Mouse (Mus musculus) heart, embryonic 15.5 days (tissue): ENCODE results near the gene Arrdc5. TPM values are rescaled to one million over a fixed set of nuclear protein-coding genes. Genes with fewer than 3 reads are reported as not detected.

Experiments used
- ATAC-seq: fragments of 200-750 bp; cut with Nextera tagmentation; replicated peaks from 2 replicates; pipeline ENCODE4 v1.8.0; 2017; ENCODE audit warnings: low read depth, moderate TSS enrichment; ENCODE audit not compliant: insufficient number of reproducible peaks, insufficient read depth, low FRiP score
- H3K27ac ChIP-seq: fragments of 300-500 bp; sonication (generic); 2 replicates; pipeline ENCODE4 v1.5.1; 2015; ENCODE audit warnings: mild to moderate bottlenecking, inconsistent platforms
- H3K27me3 ChIP-seq: fragments of 300-500 bp; sonication (generic); 2 replicates; pipeline ENCODE4 v1.6.1; 2015; ENCODE audit warnings: inconsistent platforms
- H3K36me3 ChIP-seq: fragments of 300-500 bp; sonication (generic); 2 replicates; pipeline ENCODE4 v1.6.1; 2015; ENCODE audit warnings: mild to moderate bottlenecking, inconsistent platforms
- H3K4me1 ChIP-seq: fragments of 300-500 bp; sonication (generic); replicated peaks from 2 replicates; pipeline ENCODE4 v1.6.1; 2015; ENCODE audit warnings: inconsistent platforms
- H3K4me2 ChIP-seq: fragments of 300-500 bp; sonication (generic); 2 replicates; pipeline ENCODE4 v1.6.1; 2015; ENCODE audit warnings: inconsistent platforms, mild to moderate bottlenecking, moderate library complexity
- H3K4me3 ChIP-seq: fragments of 300-500 bp; sonication (generic); 2 replicates; pipeline ENCODE4 v1.5.1; 2015; ENCODE audit warnings: mild to moderate bottlenecking, inconsistent platforms
- H3K9ac ChIP-seq: fragments of 300-500 bp; sonication (generic); 2 replicates; pipeline ENCODE4 v1.6.1; 2015; ENCODE audit warnings: mild to moderate bottlenecking, inconsistent platforms
- H3K9me3 ChIP-seq: fragments of 300-500 bp; sonication (generic); replicated peaks from 2 replicates; pipeline ENCODE4 v1.6.1; 2016; ENCODE audit warnings: inconsistent platforms
- WGBS: fragments of 180-500 bp; shearing (Covaris S2); methylation state at CpG from one replicate; pipeline ENCODE4 v1.1.7; 2015; ENCODE audit warnings: mixed read lengths; 5-methylcytosine and 5-hydroxymethylcytosine counted together
- polyA plus RNA-seq: library from polyadenylated mRNA; unstranded; fragments of >200 nt; fragmentation: Nextera tagmentation; extraction: Ambion mirVana; gene quantifications from 2 replicates; pipeline ENCODE4 v1.2.1, GENCODE M21; 2015

Arrdc5 gene
- polyA plus RNA-seq, 1 experiment from 2014 or later, result not detected

- Histone ChIP-seq H3K9ac (no peak overlapping the region), H3K27ac (no peak overlapping the region), H3K4me1 (peaks cover 59% of the 10 kb centered on the region), H3K36me3 (no peaks in the 10 kb centered on the region), H3K4me3 (no peak overlapping the region), H3K9me3 (no peaks in the 10 kb centered on the region), H3K4me2 (no peak overlapping the region), H3K27me3 (no peaks in the 10 kb centered on the region)
- no peak for ATAC-seq
Measured at GRCm38 (mm10) chr17:56329267-56329666, 29.2 kb upstream of the Arrdc5 start.

- peak; percentile 23 for ATAC-seq
- H3K4me1 ChIP-seq, result peaks cover 47% of the 10 kb centered on the region
- WGBS, result 3% methylated on average over 67 of the region's 67 CpGs
Measured at GRCm38 (mm10) chr17:56326153-56327147, 26.4 kb upstream of the Arrdc5 start.

GRCm38 (mm10) chr17:56325450-56326152, 25.5 kb upstream of the Arrdc5 start, which contains the start of gene Kdm4b:
Kdm4b (plus strand) TSS chr17:56326062.
- H3K36me3 ChIP-seq, result peaks cover 17% of the 10 kb centered on the region
- ATAC-seq, result peak; percentile 98
- peak within 1 kb of the TSS; percentile 94 for H3K9ac ChIP-seq
- peak within 1 kb of the TSS; percentile 96 for H3K27ac ChIP-seq
- H3K4me1 ChIP-seq, result peaks cover 39% of the 10 kb centered on the region
- peak within 1 kb of the TSS; percentile 88 for H3K4me2 ChIP-seq
- under 1% methylated on average over 57 of the region's 57 CpGs for WGBS
- no peaks in the 10 kb centered on the region for H3K9me3 ChIP-seq
- H3K27me3 ChIP-seq, result no peaks in the 10 kb centered on the region
- peak within 1 kb of the TSS; percentile 85 for H3K4me3 ChIP-seq

More at GRCm38 (mm10) chr17:56326153-56327147, 26.4 kb upstream of the Arrdc5 start:
- Histone ChIP-seq H3K36me3 (peaks cover 12% of the 10 kb centered on the region), H3K27me3 (no peaks in the 10 kb centered on the region), H3K9ac (peak overlapping the region; percentile 94), H3K9me3 (no peaks in the 10 kb centered on the region), H3K27ac (peak overlapping the region; percentile 96), H3K4me3 (peak overlapping the region; percentile 85), H3K4me2 (peak overlapping the region; percentile 88)

GRCm38 (mm10) chr17:56324419-56324818, 24.3 kb upstream of the Arrdc5 start:
- no peak for ATAC-seq
- H3K4me2 ChIP-seq, result no peak overlapping the region
- 79% methylated on average over 3 of the region's 3 CpGs for WGBS
- H3K27ac ChIP-seq, result no peak overlapping the region
- H3K36me3 ChIP-seq, result peaks cover 27% of the 10 kb centered on the region
- no peak overlapping the region for H3K4me3 ChIP-seq
- H3K9me3 ChIP-seq, result no peaks in the 10 kb centered on the region
- no peak overlapping the region for H3K9ac ChIP-seq
- no peaks in the 10 kb centered on the region for H3K27me3 ChIP-seq
- peaks cover 30% of the 10 kb centered on the region for H3K4me1 ChIP-seq

- peaks cover 52% of the 10 kb centered on the region for H3K36me3 ChIP-seq
- ATAC-seq, result no peak
- 87% methylated on average over 15 of the region's 15 CpGs for WGBS
- no peak overlapping the region for H3K4me2 ChIP-seq
- H3K9me3 ChIP-seq, result no peaks in the 10 kb centered on the region
- no peak overlapping the region for H3K4me3 ChIP-seq
- H3K27ac ChIP-seq, result no peak overlapping the region
- no peaks in the 10 kb centered on the region for H3K27me3 ChIP-seq
- no peak overlapping the region for H3K9ac ChIP-seq
- H3K4me1 ChIP-seq, result peaks cover 25% of the 10 kb centered on the region
Measured at GRCm38 (mm10) chr17:56309191-56309945, 9.3 kb upstream of the Arrdc5 start.

- H3K9me3 ChIP-seq, result no peaks in the 10 kb centered on the region
- H3K9ac ChIP-seq, result no peak overlapping the region
- no peak overlapping the region for H3K4me2 ChIP-seq
- no peak overlapping the region for H3K4me3 ChIP-seq
- WGBS, result 68% methylated on average over 6 of the region's 6 CpGs
- no peak for ATAC-seq
- no peaks in the 10 kb centered on the region for H3K27me3 ChIP-seq
- peaks cover 47% of the 10 kb centered on the region for H3K36me3 ChIP-seq
- H3K27ac ChIP-seq, result no peak overlapping the region
- peaks cover 32% of the 10 kb centered on the region for H3K4me1 ChIP-seq
Measured at GRCm38 (mm10) chr17:56308088-56308487, 8.0 kb upstream of the Arrdc5 start.

GRCm38 (mm10) chr17:56305826-56306225, 5.7 kb upstream of the Arrdc5 start:
- Histone ChIP-seq H3K27ac (no peak overlapping the region), H3K4me2 (peak overlapping the region; percentile 100), H3K27me3 (no peaks in the 10 kb centered on the region), H3K4me3 (peak overlapping the region; percentile 86), H3K9ac (peak overlapping the region; percentile 70; the same call in 1 of the 2 replicates), H3K9me3 (no peaks in the 10 kb centered on the region), H3K36me3 (peaks cover 26% of the 10 kb centered on the region), H3K4me1 (peaks cover 43% of the 10 kb centered on the region)
- no peak for ATAC-seq
- WGBS, result 58% methylated on average over 8 of the region's 8 CpGs

GRCm38 (mm10) chr17:56305156-56305555, 5.1 kb upstream of the Arrdc5 start:
- H3K27ac ChIP-seq, result no peak overlapping the region
- peaks cover 20% of the 10 kb centered on the region for H3K36me3 ChIP-seq

GRCm38 (mm10) chr17:56304718-56305117, 4.6 kb upstream of the Arrdc5 start:
- Histone ChIP-seq H3K9ac (peak overlapping the region; percentile 70), H3K4me1 (peaks cover 43% of the 10 kb centered on the region), H3K4me2 (peak overlapping the region; percentile 100), H3K9me3 (no peaks in the 10 kb centered on the region), H3K27ac (no peak overlapping the region), H3K27me3 (no peaks in the 10 kb centered on the region), H3K4me3 (peak overlapping the region; percentile 86), H3K36me3 (peaks cover 16% of the 10 kb centered on the region)
- ATAC-seq, result no peak
- WGBS, result 21% methylated on average over 11 of the region's 11 CpGs

More at GRCm38 (mm10) chr17:56305156-56305555, 5.1 kb upstream of the Arrdc5 start:
- peak overlapping the region; percentile 86 for H3K4me3 ChIP-seq
- H3K9ac ChIP-seq, result peak overlapping the region; percentile 70
- WGBS, result 30% methylated on average over 9 of the region's 9 CpGs
- peaks cover 43% of the 10 kb centered on the region for H3K4me1 ChIP-seq
- no peak for ATAC-seq
- H3K9me3 ChIP-seq, result no peaks in the 10 kb centered on the region
- peak overlapping the region; percentile 100 for H3K4me2 ChIP-seq
- no peaks in the 10 kb centered on the region for H3K27me3 ChIP-seq

GRCm38 (mm10) chr17:56303847-56304586, 3.9 kb upstream of the Arrdc5 start:
- WGBS, result under 1% methylated on average over 68 of the region's 68 CpGs
- peak overlapping the region; percentile 86 for H3K4me3 ChIP-seq
- peak overlapping the region; percentile 70 for H3K9ac ChIP-seq
- peak; percentile 90 for ATAC-seq
- H3K4me2 ChIP-seq, result peak overlapping the region; percentile 100
- peaks cover 43% of the 10 kb centered on the region for H3K4me1 ChIP-seq
- H3K9me3 ChIP-seq, result no peaks in the 10 kb centered on the region
- H3K36me3 ChIP-seq, result peaks cover 9% of the 10 kb centered on the region; the same call in 1 of the 2 replicates
- peak overlapping the region; percentile 84 for H3K27ac ChIP-seq
- no peaks in the 10 kb centered on the region for H3K27me3 ChIP-seq
